Mouse (Mus musculus) naive thymus-derived CD4-positive, alpha-beta T cell, adult 2 months (primary cell): Measurements from ENCODE around the gene Gm20873.
"Not testable (repeated sequence)": the region's sequence is repeated elsewhere in the genome, so short reads cannot be mapped to it uniquely, and the experiment has no call there.

Experiments used
- DNase-seq: peaks from one replicate; pipeline ENCODE4 v3.0.0-alpha.2; 2011; ENCODE audit warnings: low read depth

The Gm20873 gene

DNA sequence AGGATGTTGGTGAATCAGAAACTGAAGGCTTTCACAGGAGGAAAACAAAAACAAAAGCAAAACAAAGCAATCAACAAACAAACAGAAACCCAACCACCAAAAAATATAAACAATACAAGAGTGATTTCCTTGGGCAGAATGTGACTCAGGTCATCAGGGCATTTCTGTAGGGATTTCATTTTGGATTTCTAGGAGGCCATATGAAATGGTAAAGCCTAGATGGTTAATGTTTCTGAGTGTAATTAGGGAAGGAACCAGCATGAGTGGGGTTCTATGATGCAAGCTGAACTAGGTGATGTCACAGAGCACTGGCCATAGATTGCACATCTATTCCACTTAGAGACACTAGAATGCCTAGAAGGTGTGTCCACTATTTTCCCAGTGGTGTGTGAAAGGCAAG lies at the start of gene Gm20873:
Gene Gm20873, plus strand, starts transcription at position 301 of the 400 bp plus-strand sequence.
- not testable (repeated sequence) for DNase-seq

DNA sequence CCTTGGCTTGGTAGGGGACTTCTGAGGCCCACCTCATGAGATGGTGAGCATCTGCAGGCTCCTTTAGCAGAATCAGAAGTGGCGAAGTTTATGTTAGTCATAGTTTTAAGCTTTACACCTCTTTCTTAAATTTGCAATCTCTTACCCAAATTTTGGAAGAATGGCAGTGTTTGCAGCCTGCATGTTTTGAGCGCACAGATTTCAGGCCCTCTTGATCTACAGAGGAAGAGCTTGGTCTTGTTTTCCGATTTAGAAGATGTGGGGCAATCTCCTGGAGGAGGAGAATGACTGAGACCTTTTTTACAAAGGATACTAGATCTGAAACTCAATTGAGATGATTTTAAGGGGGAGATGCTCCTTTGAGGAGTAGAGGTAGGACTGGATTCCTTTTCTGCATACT lies 29.0 kb upstream of the Gm20873 start, which contains the start of gene Gm21746:
Gene Gm21746, minus strand, starts transcription at position 101 of the 400 bp plus-strand sequence.
- not testable (repeated sequence) for DNase-seq
